13 mouse cellular contexts compared by ENCODE assay signal in genomic region chr3:108289311-108290130, GRCm38 (mm10). TPM values are rescaled to one million over a fixed set of nuclear protein-coding genes. Genes with fewer than 3 reads are reported as not detected.
DNase-seq lines count a peak whose midpoint lies in the region; ATAC-seq and TF ChIP-seq lines count a peak whose summit lies in the region.
"Had no signal": no experiment of that assay in that cellular context is flagged by ENCODE, and none has a peak within 500 bp of the region (broad histone marks: within the 10 kb centered on the region; RNA-seq: fewer than 3 reads in every experiment).

No protein-coding gene starts in this region.

- H3K27me3 ChIP-seq in kidney, embryonic 16.5 days (ENCODE audit: insufficient read depth, low read length), result no peaks in the 10 kb centered on the region
- no peaks in the 10 kb centered on the region for H3K27me3 ChIP-seq in neural tube, embryonic 13.5 days
- no peaks in the 10 kb centered on the region for H3K27me3 ChIP-seq in lung, embryonic 16.5 days (ENCODE audit: control insufficient read depth, insufficient read depth, low read depth, low read length)
- no peaks in the 10 kb centered on the region for H3K27me3 ChIP-seq in cerebellum, adult 2 months (ENCODE audit: control insufficient read depth, insufficient read depth, low read length)
- H3K27me3 ChIP-seq: forebrain, embryonic 13.5 days had no signal

- TF ChIP-seq CTCF in cerebellum, adult 2 months (IDR thresholded peaks at IDR 0.05; ENCODE audit: borderline replicate concordance, insufficient read depth, low read depth, low read length), result no peak

- H3K4me2 ChIP-seq in kidney, embryonic 16.5 days (replicated peaks; ENCODE audit: low read depth, low read length), result no peak overlapping the region
- no peak overlapping the region for H3K4me2 ChIP-seq in neural tube, embryonic 13.5 days
- H3K4me2 ChIP-seq in lung, embryonic 16.5 days (ENCODE audit: low read depth, low read length), result peak overlapping the region; percentile 9; the same call in 1 of the 2 replicates

- 70% methylated on average over 13 of the region's 13 CpGs for WGBS in kidney, embryonic 16.5 days
- 81% methylated on average over 13 of the region's 13 CpGs for WGBS in neural tube, embryonic 13.5 days
- WGBS in lung, embryonic 16.5 days, result 49% methylated on average over 13 of the region's 13 CpGs
- WGBS in cerebellum, adult 2 months, result 92% methylated on average over 13 of the region's 13 CpGs

- no peaks in the 10 kb centered on the region for H3K36me3 ChIP-seq in kidney, embryonic 16.5 days (ENCODE audit: insufficient read depth, low read length)
- H3K36me3 ChIP-seq in neural tube, embryonic 13.5 days, result no peaks in the 10 kb centered on the region
- H3K36me3 ChIP-seq in lung, embryonic 16.5 days (ENCODE audit: control insufficient read depth, insufficient read depth, low read length), result no peaks in the 10 kb centered on the region

- peaks cover 58% of the 10 kb centered on the region for H3K4me1 ChIP-seq in kidney, embryonic 16.5 days (ENCODE audit: insufficient read depth, low read length)
- peaks cover 80% of the 10 kb centered on the region for H3K4me1 ChIP-seq in neural tube, embryonic 13.5 days (replicated peaks)
- peaks cover 74% of the 10 kb centered on the region for H3K4me1 ChIP-seq in lung, embryonic 16.5 days (replicated peaks; ENCODE audit: control insufficient read depth, insufficient read depth, low read length)
- H3K4me1 ChIP-seq in cerebellum, adult 2 months (ENCODE audit: control insufficient read depth, insufficient read depth, low read length), result peaks cover 18% of the 10 kb centered on the region

- no peak overlapping the region for H3K4me3 ChIP-seq in kidney, embryonic 16.5 days (ENCODE audit: low read length)
- no peak overlapping the region for H3K4me3 ChIP-seq in neural tube, embryonic 13.5 days
- H3K4me3 ChIP-seq in lung, embryonic 16.5 days (ENCODE audit: low read length), result no peak overlapping the region
- H3K4me3 ChIP-seq in cerebellum, adult 2 months (replicated peaks; ENCODE audit: insufficient read depth, low read depth, low read length), result no peak overlapping the region
- H3K4me3 ChIP-seq: forebrain, embryonic 13.5 days had no signal

- no peak overlapping the region for H3K9ac ChIP-seq in kidney, embryonic 16.5 days (replicated peaks; ENCODE audit: low read length)
- no peak overlapping the region for H3K9ac ChIP-seq in neural tube, embryonic 13.5 days
- no peak overlapping the region for H3K9ac ChIP-seq in lung, embryonic 16.5 days (ENCODE audit: low read length)
- H3K9ac ChIP-seq: forebrain, embryonic 13.5 days had no signal

- no peak for TF ChIP-seq POLR2A in cerebellum, adult 2 months (IDR thresholded peaks at IDR 0.05; ENCODE audit: borderline replicate concordance, insufficient read depth, low read length)

- H3K27ac ChIP-seq in kidney, embryonic 16.5 days (ENCODE audit: low read length), result peak overlapping the region; percentile 82; the same call in 1 of the 2 replicates
- H3K27ac ChIP-seq in neural tube, embryonic 13.5 days (replicated peaks), result peak overlapping the region; percentile 72; the same call in 1 of the 2 replicates
- peak overlapping the region; percentile 63 for H3K27ac ChIP-seq in lung, embryonic 16.5 days (ENCODE audit: low read length)
- no peak overlapping the region for H3K27ac ChIP-seq in cerebellum, adult 2 months (ENCODE audit: insufficient read depth, low read length)
- H3K27ac ChIP-seq: forebrain, embryonic 13.5 days; hindbrain, embryonic 14.5 days had no signal

- no peak for DNase-seq in kidney, postnatal 36 days
- DNase-seq in neural tube, embryonic 10.5 days (ENCODE audit: extremely low spot score, low spot score), result no peak
- no peak for DNase-seq in cerebellum, adult 2 months
- DNase-seq in right cerebral cortex, postnatal 25 days, result no peak
- DNase-seq: cerebellum, adult 18-20 months; kidney, postnatal 10 days; thymus, postnatal 25 days had no signal

- no peak for ATAC-seq in kidney, embryonic 16.5 days (ENCODE audit: low FRiP score, low TSS enrichment)
- ATAC-seq in neural tube, embryonic 13.5 days (ENCODE audit: low read depth), result no peak
- peak; percentile 53; the same call in 1 of the 2 replicates for ATAC-seq in lung, embryonic 16.5 days (ENCODE audit: low read depth)
- ATAC-seq: activated CD4-positive, CD25-positive, alpha-beta regulatory T cell, adult 4 months; forebrain, embryonic 13.5 days had no signal

- H3K9me3 ChIP-seq in kidney, embryonic 16.5 days (ENCODE audit: low read length), result no peaks in the 10 kb centered on the region
- H3K9me3 ChIP-seq in neural tube, embryonic 13.5 days, result no peaks in the 10 kb centered on the region
- no peaks in the 10 kb centered on the region for H3K9me3 ChIP-seq in lung, embryonic 16.5 days (ENCODE audit: control insufficient read depth, low read length)
- H3K9me3 ChIP-seq: forebrain, embryonic 13.5 days had no signal

RNA-seq across cellular contexts. Expression of gene Sort1, which starts 5.6 kb away (rescaled TPM):
- 7.6 and 8.5 TPM in 2 replicates for polyA plus RNA-seq in kidney, embryonic 16.5 days (2015; fragmentation: Nextera tagmentation; extraction: Ambion mirVana)
- polyA plus RNA-seq in neural tube, embryonic 13.5 days (2015; fragmentation: Nextera tagmentation; extraction: Ambion mirVana), result 19.4 and 20.4 TPM in 2 replicates
- polyA plus RNA-seq in lung, embryonic 16.5 days (2015; fragmentation: Nextera tagmentation; extraction: Ambion mirVana), result 13.7 and 14.3 TPM in 2 replicates
- 88.7 and 94.4 TPM in 2 replicates for polyA plus RNA-seq in cerebellum, adult 2 months (2012; rRNA removed)

RNA-seq across cellular contexts. Expression of gene Psma5, which starts 32.8 kb away (rescaled TPM):
- polyA plus RNA-seq in kidney, embryonic 16.5 days (2015; fragmentation: Nextera tagmentation; extraction: Ambion mirVana), result 282 and 321 TPM in 2 replicates
- polyA plus RNA-seq in neural tube, embryonic 13.5 days (2015; fragmentation: Nextera tagmentation; extraction: Ambion mirVana), result 242 and 259 TPM in 2 replicates
- 254 and 275 TPM in 2 replicates for polyA plus RNA-seq in lung, embryonic 16.5 days (2015; fragmentation: Nextera tagmentation; extraction: Ambion mirVana)
- 111 and 112 TPM in 2 replicates for polyA plus RNA-seq in cerebellum, adult 2 months (2012; rRNA removed)
